Mouse (Mus musculus) activated CD4-positive, CD25-positive, alpha-beta regulatory T cell, adult 4 months (primary cell): ENCODE data around the gene Slc25a21. TPM values are rescaled to one million over a fixed set of nuclear protein-coding genes. Genes with fewer than 3 reads are reported as not detected.

ENCODE experiments used
- ATAC-seq: one replicate; pipeline ENCODE4 v1.8.0; 2017
- polyA plus RNA-seq, 2 experiments: library from polyadenylated mRNA; unstranded; fragments of 100-300 nt; shearing (Covaris generic); gene quantifications; one replicate each; pipeline ENCODE4 v1.2.1; 2017

The Slc25a21 gene
- polyA plus RNA-seq, 2 experiments from 2014 or later: not detected

GRCm38 (mm10) chr12:57184401-57185147 lies 12.7 kb downstream of the Slc25a21 start:
- no peak for ATAC-seq

DNA sequence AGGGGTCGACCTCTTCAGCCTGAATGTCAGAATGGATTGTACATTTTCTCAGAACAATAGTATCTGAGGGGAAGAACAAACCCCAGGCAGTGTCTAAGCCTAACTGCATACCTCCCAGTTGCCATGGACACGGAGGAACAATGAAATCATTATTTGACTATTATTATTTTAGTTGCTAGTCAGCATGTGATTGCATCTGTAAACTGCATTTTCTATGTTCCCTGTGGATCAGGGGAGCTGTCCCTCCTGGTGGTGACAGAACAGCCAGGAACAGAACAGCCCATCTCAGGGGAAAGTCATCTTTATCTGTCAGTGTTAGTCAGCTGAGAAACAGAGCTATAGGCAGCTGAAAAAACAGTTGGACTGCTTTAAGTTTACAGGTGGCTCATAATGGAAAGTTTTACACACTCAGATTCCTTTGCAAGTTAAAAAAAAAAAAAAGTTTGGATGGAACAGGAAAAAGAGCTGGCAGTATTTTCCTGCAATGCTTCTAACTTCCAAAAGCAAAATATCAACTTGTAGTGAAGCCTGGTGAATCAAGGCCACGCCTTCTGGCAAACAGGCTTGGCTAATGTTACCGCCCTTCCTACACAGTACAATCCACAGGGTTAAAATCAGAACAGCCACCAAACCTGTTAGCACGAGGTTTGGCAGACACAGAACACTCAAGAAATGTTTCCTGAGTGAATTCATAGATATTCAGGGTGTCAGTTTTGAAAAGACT lies 17.6 kb downstream of the Slc25a21 start:
- no peak for ATAC-seq

DNA sequence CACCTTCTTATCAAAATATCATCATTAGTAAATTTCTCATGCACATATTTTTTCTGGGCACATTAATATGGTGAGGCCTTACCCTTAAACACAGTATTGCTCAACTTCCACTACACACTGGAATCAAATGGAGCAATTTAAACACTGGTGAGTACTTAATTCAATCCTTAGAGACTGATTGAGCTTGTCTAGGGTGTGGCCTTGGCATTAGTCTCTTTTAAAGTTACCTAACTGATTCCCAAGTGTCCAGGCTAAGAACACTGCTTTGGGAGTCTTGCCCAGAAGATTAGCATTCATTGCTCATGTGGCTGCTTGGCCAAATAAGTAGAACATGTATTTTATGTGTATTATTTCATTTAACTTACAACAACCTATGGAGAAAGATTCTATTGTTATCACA lies 18.5 kb downstream of the Slc25a21 start:
- no peak for ATAC-seq

DNA sequence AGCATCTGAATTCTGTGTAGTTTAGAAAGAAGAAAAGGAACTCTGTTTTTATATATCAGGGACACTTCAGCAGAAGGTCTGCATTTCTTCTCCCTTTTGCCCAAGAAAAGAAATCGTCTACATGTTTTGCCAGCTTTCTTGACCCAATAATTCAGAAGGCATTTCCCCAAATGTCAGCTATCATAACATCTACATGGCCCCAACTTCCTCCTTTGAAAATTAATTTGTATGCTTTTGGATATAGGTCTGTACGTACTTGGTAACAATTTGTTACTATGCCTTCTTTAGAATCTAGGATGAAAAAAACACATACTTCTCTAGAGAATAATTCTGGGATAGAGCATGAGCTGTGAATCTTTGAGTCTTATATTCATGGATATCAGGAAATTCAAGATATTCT lies 34.0 kb downstream of the Slc25a21 start:
- no peak for ATAC-seq

DNA sequence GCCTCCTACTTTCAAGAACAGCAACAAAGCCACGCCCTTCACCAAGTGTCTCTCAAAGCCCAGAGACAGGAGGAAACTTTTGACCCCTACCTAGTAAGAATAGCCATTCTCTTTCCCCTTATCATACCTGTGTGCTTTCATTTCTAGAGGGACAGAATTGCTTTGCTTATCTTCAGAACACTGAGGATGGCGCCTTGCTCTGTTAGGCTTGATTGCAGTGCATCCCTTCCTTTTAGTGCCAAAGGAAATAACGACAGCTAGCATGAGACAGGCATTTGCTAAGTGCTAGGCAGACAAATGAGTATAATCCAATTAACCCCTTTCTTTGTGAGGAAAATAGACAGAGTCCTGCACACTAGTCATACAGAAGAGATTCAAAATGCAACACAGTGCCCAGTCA lies 34.4 kb downstream of the Slc25a21 start:
- ATAC-seq: no peak

DNA sequence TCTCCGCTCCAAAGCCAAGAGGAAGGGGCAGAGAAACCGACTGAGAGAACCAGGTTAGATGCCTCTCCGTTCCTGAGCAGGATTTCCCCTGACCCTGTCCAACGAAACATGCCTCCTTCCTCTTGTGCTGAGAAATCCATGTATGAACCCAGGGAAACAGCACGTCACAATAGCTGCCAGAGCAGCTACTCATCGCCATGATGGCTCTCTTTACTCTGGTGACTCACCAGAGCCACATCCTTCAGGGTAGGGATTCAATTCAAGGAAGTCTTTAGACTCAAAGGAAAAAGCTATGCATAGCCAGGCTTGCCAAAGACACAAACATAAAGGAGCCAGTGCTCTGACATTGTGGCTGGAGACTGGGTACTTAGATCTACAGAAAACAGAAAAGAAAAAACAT lies 37.4 kb downstream of the Slc25a21 start:
- no peak for ATAC-seq

DNA sequence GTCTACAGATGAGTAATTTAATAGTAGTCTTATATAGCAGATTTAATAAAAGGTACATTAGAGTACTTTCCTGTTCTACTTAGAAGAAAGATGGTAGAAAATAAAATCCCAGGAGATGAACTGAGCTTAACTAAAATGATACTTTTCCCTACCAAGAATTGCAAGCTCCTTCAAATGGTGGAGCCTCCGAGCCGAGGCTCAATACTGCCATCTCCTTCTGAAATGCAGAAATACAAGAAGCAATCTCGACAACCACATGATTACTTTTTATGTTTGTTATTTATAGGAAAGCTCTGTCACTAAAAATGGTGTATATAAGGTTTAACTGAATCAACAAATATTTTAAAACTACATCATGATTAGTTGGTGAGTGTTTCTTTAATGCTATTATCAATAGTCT lies 39.0 kb downstream of the Slc25a21 start:
- ATAC-seq: no peak

- no peak for ATAC-seq
These were observed 58.3 kb downstream of the Slc25a21 start for GRCm38 (mm10) chr12:57138937-57139336.

DNA sequence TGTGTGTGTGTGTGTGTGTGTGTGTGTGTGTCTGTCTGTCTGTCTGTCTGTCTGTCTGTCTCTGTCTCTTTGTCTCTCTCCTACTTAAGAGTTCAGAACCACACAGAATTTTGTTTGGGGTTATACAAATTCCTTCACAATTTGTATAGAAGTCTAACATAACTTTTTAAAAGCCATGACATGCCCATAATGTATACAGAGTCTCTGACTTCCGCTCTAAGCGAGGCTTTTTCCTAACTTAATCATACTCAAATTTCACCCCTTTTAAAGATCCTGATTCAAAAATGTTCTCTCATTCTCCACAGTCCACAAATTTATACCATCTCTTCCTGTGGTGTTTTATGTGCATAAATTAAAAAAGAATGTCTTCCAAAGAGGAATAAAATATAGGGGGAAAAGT lies 59.5 kb downstream of the Slc25a21 start:
- no peak for ATAC-seq

DNA sequence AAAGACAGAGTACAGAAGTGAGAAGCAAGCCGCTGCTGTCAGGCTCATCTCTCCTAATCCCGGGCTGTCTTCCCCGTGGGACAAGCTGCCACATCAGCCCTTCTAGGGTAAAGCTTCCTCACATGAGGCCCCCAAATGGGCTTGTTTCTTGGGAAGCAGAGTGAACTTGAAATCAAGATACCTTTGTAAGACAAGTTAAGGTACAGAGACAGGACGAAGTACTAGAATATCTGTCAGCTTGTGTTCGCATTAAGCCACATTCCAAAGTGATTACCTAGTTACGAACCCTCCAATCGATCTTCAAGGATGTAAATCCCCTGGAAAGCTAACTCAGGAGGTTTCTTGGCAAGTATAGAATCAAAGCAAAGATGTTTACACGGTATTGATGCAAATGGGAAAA lies 78.7 kb downstream of the Slc25a21 start:
- ATAC-seq: no peak

- no peak for ATAC-seq
These were observed 81.8 kb downstream of the Slc25a21 start for GRCm38 (mm10) chr12:57115516-57115915.

- ATAC-seq: no peak
These were observed 87.9 kb downstream of the Slc25a21 start for GRCm38 (mm10) chr12:57109363-57109762.

DNA sequence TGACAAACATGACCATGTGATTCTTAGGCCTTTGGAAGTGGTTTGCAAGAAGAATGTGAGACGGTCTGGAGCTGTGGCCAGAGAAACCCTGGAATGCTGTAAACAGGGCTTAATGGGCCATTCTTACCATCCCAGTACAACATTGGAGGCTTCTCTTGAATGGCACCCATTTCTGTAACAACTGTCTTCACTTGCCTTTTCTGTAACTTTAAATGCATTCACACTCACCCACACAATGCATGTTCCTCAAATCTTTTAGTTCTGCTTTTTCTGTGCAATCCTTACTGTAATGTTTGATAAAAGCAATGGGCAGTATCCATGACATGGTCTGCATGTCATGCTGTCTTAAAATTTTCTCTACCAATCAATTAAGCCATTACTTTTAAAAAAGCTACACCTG lies 95.0 kb downstream of the Slc25a21 start:
- ATAC-seq: no peak

DNA sequence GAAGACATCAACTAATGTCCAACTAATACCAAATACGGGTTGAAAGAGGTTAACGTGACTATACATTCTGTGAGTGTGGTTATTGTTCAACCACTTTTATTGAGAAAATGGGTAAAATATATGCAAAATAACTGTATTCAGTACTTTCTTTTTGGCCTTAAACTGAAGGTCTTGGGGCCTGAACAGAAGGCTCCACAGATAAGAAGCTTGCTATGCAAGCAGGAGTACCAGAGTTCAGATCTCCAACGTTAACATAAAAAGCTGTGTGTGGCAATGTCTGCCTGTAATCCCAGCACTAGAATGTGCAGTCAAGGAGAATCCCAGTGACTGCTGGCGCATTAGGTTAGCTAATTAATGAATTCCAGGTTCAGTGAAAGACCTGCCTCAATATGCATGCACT lies 96.7 kb downstream of the Slc25a21 start:
- ATAC-seq: no peak

DNA sequence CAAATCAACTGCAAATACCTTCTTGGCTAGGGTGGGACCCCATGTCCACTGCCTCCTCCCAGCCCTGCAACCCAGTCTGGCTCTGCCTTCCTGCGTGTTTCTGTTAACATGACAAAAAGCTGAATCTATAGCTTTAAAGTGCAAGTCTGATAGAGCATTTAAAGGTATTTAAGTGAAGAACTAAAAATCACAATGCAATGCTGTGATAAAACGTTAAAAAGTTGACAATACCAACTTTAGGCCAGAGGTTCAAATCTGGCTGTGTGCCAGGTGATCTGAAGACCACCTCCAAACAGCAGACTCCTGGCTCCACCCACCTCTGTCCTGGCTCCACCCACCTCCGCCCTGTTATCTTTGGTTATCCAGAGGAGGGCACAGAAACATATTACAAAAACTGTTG lies 98.2 kb downstream of the Slc25a21 start:
- ATAC-seq: no peak

DNA sequence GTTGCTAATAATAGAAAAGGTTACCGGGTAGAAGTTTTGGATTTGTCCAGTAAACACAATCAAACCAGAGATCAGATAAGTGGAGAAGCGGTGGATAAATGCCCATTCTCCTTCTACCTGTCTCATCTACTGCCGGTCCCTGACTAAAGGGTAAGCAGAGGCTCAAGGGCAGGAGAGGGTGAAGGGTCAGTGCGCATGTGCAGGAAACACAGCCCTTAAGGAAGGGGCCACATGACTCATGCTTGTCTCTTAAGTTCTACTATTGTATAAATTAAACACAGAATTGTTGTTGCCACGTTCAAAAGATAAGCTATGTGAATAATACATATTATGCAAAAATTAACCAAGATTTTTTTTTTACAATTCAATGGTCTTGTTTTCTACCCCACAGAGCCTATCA lies 98.9 kb downstream of the Slc25a21 start:
- ATAC-seq: no peak

- ATAC-seq: no peak
These were observed 104.2 kb downstream of the Slc25a21 start for GRCm38 (mm10) chr12:57093107-57093506.

GRCm38 (mm10) chr12:57084519-57084918 lies 112.8 kb downstream of the Slc25a21 start:
- ATAC-seq: no peak

DNA sequence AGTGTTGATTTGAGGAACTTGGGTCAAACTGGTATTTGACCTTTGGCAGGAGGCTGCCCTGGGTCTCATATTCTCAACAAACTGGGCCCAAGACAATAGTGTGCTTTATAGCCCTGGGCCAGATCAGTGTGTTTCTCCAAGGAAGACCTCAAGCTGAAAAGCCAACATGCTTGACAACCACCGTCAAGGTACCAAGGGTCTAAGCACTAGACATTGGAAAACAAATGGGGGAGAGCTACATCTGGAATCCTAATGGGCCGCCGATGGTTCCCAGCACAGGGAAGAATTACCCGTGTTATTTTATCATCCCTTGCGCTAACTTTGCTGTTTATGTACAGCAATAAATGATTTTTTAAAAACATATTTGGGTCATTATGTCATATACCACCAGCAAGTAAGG lies 113.7 kb downstream of the Slc25a21 start:
- no peak for ATAC-seq

DNA sequence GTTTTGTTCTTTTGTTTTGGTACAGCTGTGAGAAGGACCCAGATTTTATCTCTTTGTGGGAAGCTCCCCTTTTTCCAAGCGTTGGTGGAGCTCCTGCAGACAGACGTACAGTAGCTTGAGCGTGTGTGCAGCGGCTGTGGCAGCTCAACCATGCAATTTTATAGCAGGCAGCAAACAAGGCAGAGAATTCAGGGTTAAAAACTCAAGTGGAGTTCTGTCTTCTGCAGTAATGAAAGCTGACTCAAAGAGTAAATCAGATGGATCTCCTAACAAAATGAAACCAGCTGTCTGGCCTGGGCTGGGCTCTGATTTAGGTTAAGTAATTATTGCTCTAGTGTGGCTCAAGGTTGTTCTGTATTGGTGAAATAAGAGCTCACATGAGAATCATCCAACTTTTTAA lies 120.7 kb downstream of the Slc25a21 start:
- no peak for ATAC-seq

GRCm38 (mm10) chr12:57072616-57073015 lies 124.7 kb downstream of the Slc25a21 start:
- no peak for ATAC-seq

- ATAC-seq: no peak
These were observed 128.7 kb downstream of the Slc25a21 start for GRCm38 (mm10) chr12:57068607-57069006.

DNA sequence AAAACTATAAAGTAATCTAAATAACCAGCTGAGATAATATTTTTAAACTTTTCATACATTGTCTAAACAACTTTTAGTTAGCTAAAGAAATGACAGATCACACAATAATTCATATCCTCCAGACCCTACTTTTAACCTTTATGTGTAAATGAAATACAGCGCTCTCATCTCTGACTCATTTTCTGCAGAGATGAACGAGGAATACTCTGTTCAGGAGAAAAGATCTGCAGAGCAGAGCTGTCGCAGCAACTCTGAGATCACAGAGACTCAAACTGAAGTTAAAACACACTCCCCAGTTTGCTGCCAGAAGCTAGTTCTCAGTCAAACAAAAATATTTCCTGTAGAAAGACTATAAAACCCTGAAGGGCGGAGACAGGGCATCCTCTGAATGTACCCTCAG lies 177.5 kb downstream of the Slc25a21 start:
- ATAC-seq: no peak

DNA sequence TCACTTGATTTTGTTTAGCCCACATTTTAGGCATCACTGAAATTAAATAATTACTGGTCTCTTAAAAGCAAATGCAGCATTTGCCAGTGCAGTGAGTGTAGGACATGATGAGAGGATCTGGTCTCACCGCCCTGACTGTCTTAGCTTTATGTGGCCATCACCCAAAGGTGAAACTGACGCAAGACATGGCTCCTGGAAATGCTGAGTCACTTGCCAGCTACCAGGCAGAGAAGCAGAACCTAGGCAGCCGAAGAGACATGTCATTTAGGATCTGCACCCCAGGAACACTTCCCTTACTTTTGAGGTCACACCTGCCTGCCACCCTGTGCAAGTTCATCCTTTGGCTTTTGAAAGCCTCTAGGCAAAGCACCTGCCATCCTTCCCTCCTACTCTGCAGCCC lies 180.4 kb downstream of the Slc25a21 start:
- no peak for ATAC-seq
